Mouse (Mus musculus): ENCODE results near the gene Gm48551.

Gene Gm48551

GRCm38 (mm10) chr10:81356991-81357844 is 27.0 kb upstream of the Gm48551 start, which contains the start of gene Mfsd12:
Gene Mfsd12, plus strand, starts transcription at chr10:81357491.
- DNase-seq (ENCODE audit: low spot score in 2 of 2) = peak; percentile 88 to 90

- no peak for DNase-seq (ENCODE audit: low spot score in 2 of 2)
Observed at GRCm38 (mm10) chr10:81358209-81358608, 26.1 kb upstream of the Gm48551 start.

GRCm38 (mm10) chr10:81358841-81359240 is 25.4 kb upstream of the Gm48551 start:
- DNase-seq (ENCODE audit: low spot score in 2 of 2) = no peak

- no peak for DNase-seq (ENCODE audit: low spot score in 2 of 2)
Observed at GRCm38 (mm10) chr10:81360721-81361120, 23.5 kb upstream of the Gm48551 start.

- DNase-seq (ENCODE audit: low spot score in 2 of 2) = no peak
Observed at GRCm38 (mm10) chr10:81362336-81362949, 21.8 kb upstream of the Gm48551 start.

- DNase-seq (ENCODE audit: low spot score in 2 of 2) = no peak
Observed at GRCm38 (mm10) chr10:81363436-81364346, 20.6 kb upstream of the Gm48551 start.

- DNase-seq (ENCODE audit: low spot score in 2 of 2) = no peak
Observed at GRCm38 (mm10) chr10:81364666-81365065, 19.6 kb upstream of the Gm48551 start.

GRCm38 (mm10) chr10:81365073-81365472 is 19.2 kb upstream of the Gm48551 start:
- no peak for DNase-seq (ENCODE audit: low spot score in 2 of 2)

- DNase-seq (ENCODE audit: low spot score in 2 of 2) = no peak
Observed at GRCm38 (mm10) chr10:81365672-81366476, 18.4 kb upstream of the Gm48551 start, which contains the start of gene 4930404N11Rik. Gene 4930404N11Rik, minus strand, starts transcription at chr10:81365816.

GRCm38 (mm10) chr10:81366477-81367206 is 17.6 kb upstream of the Gm48551 start:
- DNase-seq (ENCODE audit: low spot score in 2 of 2) = no peak

- no peak for DNase-seq (ENCODE audit: low spot score in 2 of 2)
Observed at GRCm38 (mm10) chr10:81367207-81367495, 17.1 kb upstream of the Gm48551 start.

GRCm38 (mm10) chr10:81375322-81375721 is 8.9 kb upstream of the Gm48551 start:
- DNase-seq (ENCODE audit: low spot score in 2 of 2) = no peak

- DNase-seq (ENCODE audit: low spot score in 2 of 2) = no peak
Observed at GRCm38 (mm10) chr10:81376561-81377361, 7.5 kb upstream of the Gm48551 start.

GRCm38 (mm10) chr10:81377362-81377664 is 7.0 kb upstream of the Gm48551 start:
- no peak for DNase-seq (ENCODE audit: low spot score in 2 of 2)

- DNase-seq (ENCODE audit: low spot score in 2 of 2) = peak in 1 of 2 experiments; percentile 55
Observed at GRCm38 (mm10) chr10:81377793-81378552, 6.3 kb upstream of the Gm48551 start, which contains the start of gene Fzr1. Gene Fzr1, minus strand, starts transcription at chr10:81378516.

GRCm38 (mm10) chr10:81378553-81379182 is 5.6 kb upstream of the Gm48551 start:
- peak; percentile 100 for DNase-seq (ENCODE audit: low spot score in 2 of 2)

GRCm38 (mm10) chr10:81379183-81379553 is 5.1 kb upstream of the Gm48551 start:
- DNase-seq (ENCODE audit: low spot score in 2 of 2) = no peak

GRCm38 (mm10) chr10:81379809-81380378 is 4.4 kb upstream of the Gm48551 start:
- DNase-seq (ENCODE audit: low spot score in 2 of 2) = no peak

Measured in urinary bladder, postnatal 4 days (tissue).